Mouse (Mus musculus) lung, postnatal 10 days (tissue): ENCODE measurements around the gene Scin.

Experiments
- DNase-seq: peaks from one replicate; pipeline ENCODE4 v3.0.0; 2021

Gene Scin

DNA sequence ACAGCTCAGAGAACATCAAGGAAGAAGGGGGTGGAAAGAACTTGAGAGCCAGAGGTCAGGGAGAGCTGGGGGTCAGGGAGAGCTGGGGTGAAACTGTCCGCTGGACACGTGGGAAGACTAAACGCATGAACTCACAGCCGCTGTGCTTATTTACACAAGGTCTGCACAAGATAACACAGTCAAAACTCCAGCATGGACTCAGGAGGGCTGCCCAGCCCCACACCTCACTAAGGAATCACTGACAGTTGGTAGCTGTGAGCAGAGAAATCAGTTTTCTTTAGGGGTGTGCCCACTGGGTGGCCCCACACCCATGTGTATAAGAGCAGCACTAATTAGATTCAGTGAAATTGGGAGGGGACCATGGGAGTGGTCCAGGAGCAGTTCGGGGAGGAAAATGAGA lies 27.2 kb downstream of the Scin start:
- DNase-seq, result no peak

DNA sequence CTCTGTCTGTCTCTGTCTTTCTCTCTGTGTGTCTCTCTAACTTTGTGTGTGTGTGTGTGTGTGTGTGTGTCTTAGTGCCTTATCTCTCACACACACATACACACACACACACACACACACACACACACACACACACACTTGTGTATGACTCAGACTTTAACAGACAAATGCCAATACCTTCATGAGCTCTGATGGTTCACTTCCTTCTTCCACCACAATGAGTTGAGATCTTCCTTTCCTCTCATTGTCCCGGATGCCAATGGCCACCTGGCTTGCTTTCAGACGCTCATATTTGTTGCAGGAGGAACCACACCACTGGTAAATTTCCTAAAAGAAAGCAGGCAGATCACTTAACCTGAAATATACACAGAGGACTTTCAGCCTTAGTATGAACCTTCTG lies 29.3 kb downstream of the Scin start:
- no peak for DNase-seq

DNA sequence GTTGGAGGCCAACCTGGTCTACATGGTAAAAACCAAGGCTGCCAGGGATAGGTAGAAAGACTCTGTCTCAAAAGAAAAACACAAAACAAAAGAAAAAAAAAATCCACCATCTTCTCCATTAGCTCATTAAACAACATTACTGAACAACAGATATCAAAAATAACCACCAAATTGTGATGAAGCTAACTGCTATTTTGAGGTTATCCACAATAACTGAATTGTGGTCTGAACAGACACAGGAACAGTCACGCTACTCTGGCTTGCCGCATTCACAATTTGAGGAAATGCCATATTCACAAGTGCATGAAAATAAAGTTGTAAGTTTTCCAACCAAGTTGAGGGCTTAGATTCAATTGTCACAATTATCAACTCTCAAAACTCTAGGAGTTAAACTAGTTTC lies 31.7 kb downstream of the Scin start:
- no peak for DNase-seq

GRCm38 (mm10) chr12:40099407-40099806 lies 34.6 kb downstream of the Scin start:
- DNase-seq, result no peak

- no peak for DNase-seq
Observed at GRCm38 (mm10) chr12:40097449-40097848, 36.6 kb downstream of the Scin start.

GRCm38 (mm10) chr12:40097023-40097422 lies 37.0 kb downstream of the Scin start:
- no peak for DNase-seq

GRCm38 (mm10) chr12:40096453-40096852 lies 37.6 kb downstream of the Scin start:
- no peak for DNase-seq

GRCm38 (mm10) chr12:40090017-40090416 lies 44.0 kb downstream of the Scin start:
- DNase-seq, result no peak

DNA sequence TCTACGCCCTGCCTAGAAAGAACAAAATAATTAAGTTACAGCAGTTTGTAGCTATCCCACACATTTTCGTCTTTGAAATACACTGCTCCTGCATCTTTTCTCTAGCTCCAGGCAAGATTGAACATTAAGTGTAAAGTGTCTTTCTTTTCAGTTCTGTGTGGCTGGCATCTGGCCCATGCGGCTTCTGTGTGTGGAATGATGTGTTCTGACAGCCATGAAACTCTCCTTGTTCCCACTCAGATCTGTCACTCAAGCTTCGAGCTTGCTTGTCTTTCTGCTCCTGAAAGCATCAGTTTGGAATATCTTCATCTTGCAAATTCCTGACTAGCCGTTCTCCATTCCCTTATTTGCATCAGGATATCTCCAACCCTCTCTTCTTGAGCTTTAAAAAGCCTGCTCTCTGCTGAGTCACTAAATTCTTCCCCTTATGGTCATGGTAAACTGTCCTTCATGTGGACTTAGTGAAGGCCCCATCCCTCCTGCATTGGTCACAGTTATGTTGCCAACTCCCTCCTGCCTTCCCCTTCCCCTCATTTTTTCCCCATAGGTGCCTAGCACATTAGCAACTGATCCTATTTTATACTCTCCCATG lies 48.2 kb downstream of the Scin start:
- no peak for DNase-seq

- peak; percentile 1 for DNase-seq
Observed at GRCm38 (mm10) chr12:40082453-40083238, 51.4 kb downstream of the Scin start.

GRCm38 (mm10) chr12:40082048-40082447 lies 52.0 kb downstream of the Scin start:
- DNase-seq, result no peak

DNA sequence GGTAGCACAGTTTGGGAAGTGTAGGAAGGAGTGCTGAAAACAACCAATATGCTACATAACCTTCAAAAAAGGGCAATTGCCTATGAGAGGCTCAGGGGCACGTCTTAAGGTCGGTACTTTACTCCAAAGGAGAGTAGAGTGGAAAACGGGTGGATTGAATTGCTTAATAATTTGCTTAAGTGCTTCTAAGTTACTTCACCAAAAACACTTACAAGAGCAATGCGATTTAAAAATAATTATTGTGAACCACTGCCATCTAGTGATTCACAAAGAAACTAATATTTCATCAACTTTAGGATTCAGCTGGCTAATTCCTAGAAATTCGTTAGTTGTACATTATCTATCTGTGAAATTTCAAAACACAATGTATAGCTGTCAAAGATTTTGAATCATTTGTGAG lies 60.4 kb downstream of the Scin start:
- DNase-seq, result peak; percentile 2

GRCm38 (mm10) chr12:40047024-40047423 lies 87.0 kb downstream of the Scin start:
- DNase-seq, result no peak

DNA sequence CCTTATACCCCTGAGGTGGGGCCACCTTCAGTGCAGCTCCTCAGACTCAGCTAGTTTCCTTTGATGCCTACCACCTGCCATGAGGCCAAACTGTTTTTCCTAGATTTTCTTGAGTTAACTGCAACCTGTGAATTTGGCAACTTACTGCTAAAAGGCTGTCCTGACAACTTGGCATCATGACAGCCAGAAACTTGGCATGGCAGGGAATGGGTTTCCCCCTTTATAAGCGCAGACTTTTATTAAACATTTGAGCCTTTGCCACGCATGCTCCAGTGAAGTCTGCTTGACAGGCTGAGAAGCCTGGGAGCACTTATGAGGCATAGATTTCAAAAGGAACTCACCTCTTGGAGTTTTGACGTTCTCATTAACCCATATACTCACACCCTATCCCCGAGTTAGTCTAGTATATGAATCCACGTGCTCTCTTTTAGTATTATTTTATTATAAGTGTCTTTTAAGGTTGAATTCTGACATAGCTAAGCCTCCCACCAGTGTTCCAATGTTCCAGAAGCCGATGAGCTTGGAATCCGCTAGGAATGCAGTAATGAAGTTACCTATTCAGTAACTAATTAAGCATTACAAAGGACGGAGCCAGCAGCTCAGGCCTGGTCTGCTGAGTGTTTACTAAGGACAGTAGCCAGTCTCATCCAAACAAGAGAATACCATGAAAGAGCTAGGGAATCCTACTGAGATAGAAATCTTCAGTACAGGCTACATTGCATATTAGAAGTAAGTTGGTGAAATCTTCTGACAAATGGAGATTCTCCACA lies 90.0 kb downstream of the Scin start:
- no peak for DNase-seq

GRCm38 (mm10) chr12:40040067-40040466 lies 94.0 kb downstream of the Scin start:
- peak; percentile 38 for DNase-seq

- DNase-seq, result peak; percentile 94
Observed at GRCm38 (mm10) chr12:40037876-40038463, 96.1 kb downstream of the Scin start, which contains the start of gene Arl4a. Arl4a (minus strand) TSS chr12:40038025.

- DNase-seq, result peak; percentile 99
Observed at GRCm38 (mm10) chr12:40037226-40037813, 96.7 kb downstream of the Scin start.

GRCm38 (mm10) chr12:40036666-40037065 lies 97.4 kb downstream of the Scin start:
- DNase-seq, result peak; percentile 17

- no peak for DNase-seq
Observed at GRCm38 (mm10) chr12:40035506-40035905, 98.5 kb downstream of the Scin start.

GRCm38 (mm10) chr12:40029201-40029600 lies 104.8 kb downstream of the Scin start:
- DNase-seq, result no peak

- DNase-seq, result no peak
Observed at GRCm38 (mm10) chr12:40027846-40028245, 106.2 kb downstream of the Scin start.

DNA sequence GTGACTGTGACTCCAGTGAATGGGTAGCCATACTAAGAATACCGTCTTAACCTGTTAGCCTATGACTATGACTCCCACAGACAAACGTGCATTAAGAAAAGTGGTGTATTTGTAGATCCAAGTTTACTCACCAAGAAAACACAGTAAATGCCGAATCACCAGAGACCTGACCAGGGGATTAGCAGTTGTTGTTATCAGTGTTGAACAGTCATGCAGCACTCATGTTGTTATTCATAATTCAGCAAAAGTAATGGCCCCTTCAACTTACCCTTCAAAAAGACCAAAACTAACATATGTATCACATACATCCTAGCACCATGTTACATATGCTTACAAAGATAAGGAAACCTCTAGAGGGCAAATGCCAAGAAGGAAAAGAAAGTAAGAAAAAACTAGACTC lies 106.6 kb downstream of the Scin start:
- DNase-seq, result no peak

GRCm38 (mm10) chr12:40023918-40024317 lies 110.1 kb downstream of the Scin start:
- no peak for DNase-seq
